Mouse (Mus musculus) kidney, postnatal 0 days (tissue): Measurements from ENCODE around the gene Hpn. TPM values are rescaled to one million over a fixed set of nuclear protein-coding genes. Genes with fewer than 3 reads are reported as not detected.

Experiments used
- ATAC-seq: fragments of 200-750 bp; cut with Nextera tagmentation; replicated peaks from 2 replicates; pipeline ENCODE4 v1.8.0; 2017; ENCODE audit warnings: low read depth, moderate number of reproducible peaks, moderate TSS enrichment, moderate library complexity; ENCODE audit not compliant: low FRiP score
- DNase-seq: peaks from one replicate; pipeline ENCODE4 v3.0.0-alpha.2; 2016; ENCODE audit warnings: low spot score
- H3K27ac ChIP-seq: fragments of 300-500 bp; sonication (generic); 2 replicates; pipeline ENCODE4 v1.5.1; 2014; ENCODE audit warnings: mild to moderate bottlenecking
- H3K27me3 ChIP-seq: fragments of 300-500 bp; sonication (generic); 2 replicates; pipeline ENCODE4 v1.6.1; 2014; ENCODE audit warnings: low read length, mixed read lengths; ENCODE audit not compliant: insufficient read depth
- H3K36me3 ChIP-seq: fragments of 300-500 bp; sonication (generic); 2 replicates; pipeline ENCODE4 v1.6.1; 2014; ENCODE audit warnings: low read length, mixed read lengths; ENCODE audit not compliant: insufficient read depth
- H3K4me1 ChIP-seq: fragments of 300-500 bp; sonication (generic); replicated peaks from 2 replicates; pipeline ENCODE4 v1.6.1; 2014; ENCODE audit warnings: antibody characterized with exemption, low read length, mixed read lengths; ENCODE audit not compliant: insufficient read depth
- H3K4me2 ChIP-seq: fragments of 300-500 bp; sonication (generic); 2 replicates; pipeline ENCODE4 v1.6.1; 2014; ENCODE audit warnings: mild to moderate bottlenecking, low read length, moderate library complexity, mixed read lengths
- H3K4me3 ChIP-seq: fragments of 300-500 bp; sonication (generic); replicated peaks from 2 replicates; pipeline ENCODE4 v1.5.1; 2014; ENCODE audit warnings: low read depth, low read length
- H3K9ac ChIP-seq: fragments of 300-500 bp; sonication (generic); 2 replicates; pipeline ENCODE4 v1.6.1; 2014; ENCODE audit warnings: low read depth, low read length
- H3K9me3 ChIP-seq: fragments of 300-500 bp; sonication (generic); replicated peaks from 2 replicates; pipeline ENCODE4 v1.6.1; 2016; ENCODE audit warnings: low read length, inconsistent platforms, mixed read lengths
- CTCF ChIP-seq: IDR thresholded peaks from 2 replicates; pipeline ENCODE4 v1.5.1; 2016; ENCODE audit warnings: antibody characterized with exemption, low read depth, mild to moderate bottlenecking, moderate library complexity
- WGBS: fragments of 180-500 bp; shearing (Covaris S2); extraction: QIAGEN DNeasy Blood & Tissue Kit; methylation state at CpG from one replicate; pipeline ENCODE4 v1.1.7; 2014; 5-methylcytosine and 5-hydroxymethylcytosine counted together
- polyA plus RNA-seq: library from polyadenylated mRNA; unstranded; fragments of >200 nt; fragmentation: Nextera tagmentation; extraction: Ambion mirVana; gene quantifications from 2 replicates; pipeline ENCODE4 v1.2.1, GENCODE M21; 2015

Hpn gene
- polyA plus RNA-seq, 1 experiment from 2014 or later: 110 TPM

GRCm38 (mm10) chr7:31057071-31057470, 58.0 kb downstream of the Hpn start, which contains the start of gene Fxyd1:
Fxyd1 (minus strand) TSS chr7:31057199.
- WGBS: 73% methylated on average over 2 of the region's 2 CpGs
- no peaks in the 10 kb centered on the region for H3K36me3 ChIP-seq
- no peak within 1 kb of the TSS for H3K4me3 ChIP-seq
- no peak within 1 kb of the TSS for H3K27ac ChIP-seq
- peaks cover 11% of the 10 kb centered on the region for H3K27me3 ChIP-seq
- no peaks in the 10 kb centered on the region for H3K9me3 ChIP-seq
- ATAC-seq: no peak
- H3K4me1 ChIP-seq: peaks cover 9% of the 10 kb centered on the region
- H3K9ac ChIP-seq: no peak within 1 kb of the TSS
- TF ChIP-seq CTCF: no peak
- no peak within 1 kb of the TSS for H3K4me2 ChIP-seq
- no peak for DNase-seq

- ATAC-seq: no peak
- WGBS: 59% methylated on average over 7 of the region's 7 CpGs
These were observed 58.6 kb downstream of the Hpn start for GRCm38 (mm10) chr7:31056448-31056847.

GRCm38 (mm10) chr7:31055883-31056282, 59.2 kb downstream of the Hpn start:
- 35% methylated on average over 4 of the region's 4 CpGs for WGBS
- Histone ChIP-seq H3K9me3 (no peaks in the 10 kb centered on the region), H3K27me3 (peaks cover 22% of the 10 kb centered on the region), H3K9ac (no peak overlapping the region), H3K27ac (no peak overlapping the region), H3K36me3 (no peaks in the 10 kb centered on the region), H3K4me1 (peaks cover 19% of the 10 kb centered on the region), H3K4me3 (no peak overlapping the region), H3K4me2 (no peak overlapping the region)
- ATAC-seq: no peak
- no peak for TF ChIP-seq CTCF
- DNase-seq: peak; percentile 17

More at GRCm38 (mm10) chr7:31056448-31056847, 58.6 kb downstream of the Hpn start:
- no peak for TF ChIP-seq CTCF
- no peak overlapping the region for H3K27ac ChIP-seq
- H3K4me1 ChIP-seq: peaks cover 14% of the 10 kb centered on the region
- no peak overlapping the region for H3K4me3 ChIP-seq
- H3K9ac ChIP-seq: no peak overlapping the region
- no peaks in the 10 kb centered on the region for H3K9me3 ChIP-seq
- peaks cover 17% of the 10 kb centered on the region for H3K27me3 ChIP-seq
- no peak for DNase-seq
- no peaks in the 10 kb centered on the region for H3K36me3 ChIP-seq
- H3K4me2 ChIP-seq: no peak overlapping the region

GRCm38 (mm10) chr7:31055354-31055824, 59.7 kb downstream of the Hpn start:
- peak; percentile 83 for ATAC-seq
- peaks cover 26% of the 10 kb centered on the region for H3K27me3 ChIP-seq
- peak overlapping the region; percentile 50 for H3K27ac ChIP-seq
- peak overlapping the region; percentile 21; the same call in 1 of the 2 replicates for H3K4me3 ChIP-seq
- no peaks in the 10 kb centered on the region for H3K36me3 ChIP-seq
- peak; percentile 93 for DNase-seq
- TF ChIP-seq CTCF: no peak
- H3K9ac ChIP-seq: peak overlapping the region; percentile 46; the same call in 1 of the 2 replicates
- peaks cover 19% of the 10 kb centered on the region for H3K4me1 ChIP-seq
- H3K9me3 ChIP-seq: no peaks in the 10 kb centered on the region
- WGBS: 10% methylated on average over 10 of the region's 10 CpGs
- peak overlapping the region; percentile 46 for H3K4me2 ChIP-seq

GRCm38 (mm10) chr7:31054661-31055320, 60.3 kb downstream of the Hpn start:
- Histone ChIP-seq H3K27ac (peak overlapping the region; percentile 28; the same call in 1 of the 2 replicates), H3K4me2 (peak overlapping the region; percentile 46), H3K4me3 (0 out of 2 replicates have a peak overlapping the region, but pooled peaks have one; percentile 21), H3K9me3 (no peaks in the 10 kb centered on the region), H3K4me1 (peaks cover 19% of the 10 kb centered on the region), H3K36me3 (no peaks in the 10 kb centered on the region), H3K27me3 (peaks cover 32% of the 10 kb centered on the region), H3K9ac (peak overlapping the region; percentile 46; the same call in 1 of the 2 replicates)
- no peak for TF ChIP-seq CTCF
- no peak for ATAC-seq
- DNase-seq: no peak
- WGBS: 34% methylated on average over 11 of the region's 11 CpGs

GRCm38 (mm10) chr7:31053882-31054447, 61.1 kb downstream of the Hpn start:
- H3K36me3 ChIP-seq: no peaks in the 10 kb centered on the region
- no peak overlapping the region for H3K9ac ChIP-seq
- H3K9me3 ChIP-seq: no peaks in the 10 kb centered on the region
- peaks cover 39% of the 10 kb centered on the region for H3K27me3 ChIP-seq
- WGBS: 30% methylated on average over 10 of the region's 10 CpGs
- peaks cover 19% of the 10 kb centered on the region for H3K4me1 ChIP-seq
- ATAC-seq (no peak), DNase-seq (no peak)
- TF ChIP-seq CTCF: no peak
- no peak overlapping the region for H3K27ac ChIP-seq
- no peak overlapping the region for H3K4me3 ChIP-seq
- no peak overlapping the region for H3K4me2 ChIP-seq
